Mouse (Mus musculus) midbrain, postnatal 0 days (tissue): ENCODE measurements around the gene Tnks2. TPM values are rescaled to one million over a fixed set of nuclear protein-coding genes. Genes with fewer than 3 reads are reported as not detected.

ENCODE experiments used
- ATAC-seq: fragments of 200-750 bp; cut with Nextera tagmentation; 2 replicates; pipeline ENCODE4 v1.8.0; 2017; ENCODE audit warnings: moderate number of reproducible peaks, mild to moderate bottlenecking, moderate TSS enrichment, moderate library complexity; ENCODE audit not compliant: low FRiP score
- DNase-seq: peaks from one replicate; pipeline ENCODE4 v3.0.0-alpha.2; 2015; ENCODE audit warnings: low spot score
- H3K27ac ChIP-seq: fragments of 300-500 bp; sonication (generic); 2 replicates; pipeline ENCODE4 v1.5.1; 2014; ENCODE audit warnings: low read depth, mild to moderate bottlenecking, low read length, mixed read lengths
- H3K27me3 ChIP-seq: fragments of 300-500 bp; sonication (generic); 2 replicates; pipeline ENCODE4 v1.6.1; 2014; ENCODE audit warnings: low read length, control low read depth, mixed read lengths; ENCODE audit not compliant: insufficient read depth
- H3K36me3 ChIP-seq: fragments of 300-500 bp; sonication (generic); 2 replicates; pipeline ENCODE4 v1.6.1; 2014; ENCODE audit warnings: low read length, control low read depth, mixed read lengths; ENCODE audit not compliant: insufficient read depth
- H3K4me1 ChIP-seq: fragments of 300-500 bp; sonication (generic); 2 replicates; pipeline ENCODE4 v1.6.1; 2014; ENCODE audit warnings: mild to moderate bottlenecking, control low read depth, antibody characterized with exemption, low read length, mixed read lengths; ENCODE audit not compliant: insufficient read depth
- H3K4me2 ChIP-seq: fragments of 300-500 bp; sonication (generic); 2 replicates; pipeline ENCODE4 v1.6.1; 2014; ENCODE audit warnings: low read depth, mild to moderate bottlenecking, low read length, mixed read lengths; ENCODE audit not compliant: poor library complexity, severe bottlenecking
- H3K4me3 ChIP-seq: fragments of 300-500 bp; sonication (generic); 2 replicates; pipeline ENCODE4 v1.5.1; 2014; ENCODE audit warnings: low read depth, mild to moderate bottlenecking, low read length, moderate library complexity
- H3K9ac ChIP-seq: fragments of 300-500 bp; sonication (generic); replicated peaks from 2 replicates; pipeline ENCODE4 v1.6.1; 2014; ENCODE audit warnings: mild to moderate bottlenecking, low read length, moderate library complexity, mixed read lengths; ENCODE audit not compliant: poor library complexity, severe bottlenecking
- H3K9me3 ChIP-seq: fragments of 300-500 bp; sonication (generic); 2 replicates; pipeline ENCODE4 v1.6.1; 2016; ENCODE audit warnings: low read length, control low read depth
- CTCF ChIP-seq: IDR thresholded peaks from 2 replicates; pipeline ENCODE4 v1.5.1; 2016; ENCODE audit warnings: antibody characterized with exemption, mild to moderate bottlenecking
- WGBS: fragments of 180-500 bp; shearing (Covaris S2); extraction: QIAGEN DNeasy Blood & Tissue Kit; methylation state at CpG from one replicate; pipeline ENCODE4 v1.1.7; 2014; 5-methylcytosine and 5-hydroxymethylcytosine counted together
- polyA plus RNA-seq: library from polyadenylated mRNA; unstranded; fragments of >200 nt; fragmentation: Nextera tagmentation; extraction: Ambion mirVana; gene quantifications from 2 replicates; pipeline ENCODE4 v1.2.1, GENCODE M21; 2015
- total RNA-seq: library from RNA; depleted of rRNA; stranded (reverse); fragments of >200 nt; gene quantifications from 2 replicates; pipeline ENCODE4 v1.2.3, GENCODE M21; 2014

Tnks2 gene
- total and polyA plus RNA-seq, 2 experiments from 2014 or later = 27.2 to 181 TPM

DNA sequence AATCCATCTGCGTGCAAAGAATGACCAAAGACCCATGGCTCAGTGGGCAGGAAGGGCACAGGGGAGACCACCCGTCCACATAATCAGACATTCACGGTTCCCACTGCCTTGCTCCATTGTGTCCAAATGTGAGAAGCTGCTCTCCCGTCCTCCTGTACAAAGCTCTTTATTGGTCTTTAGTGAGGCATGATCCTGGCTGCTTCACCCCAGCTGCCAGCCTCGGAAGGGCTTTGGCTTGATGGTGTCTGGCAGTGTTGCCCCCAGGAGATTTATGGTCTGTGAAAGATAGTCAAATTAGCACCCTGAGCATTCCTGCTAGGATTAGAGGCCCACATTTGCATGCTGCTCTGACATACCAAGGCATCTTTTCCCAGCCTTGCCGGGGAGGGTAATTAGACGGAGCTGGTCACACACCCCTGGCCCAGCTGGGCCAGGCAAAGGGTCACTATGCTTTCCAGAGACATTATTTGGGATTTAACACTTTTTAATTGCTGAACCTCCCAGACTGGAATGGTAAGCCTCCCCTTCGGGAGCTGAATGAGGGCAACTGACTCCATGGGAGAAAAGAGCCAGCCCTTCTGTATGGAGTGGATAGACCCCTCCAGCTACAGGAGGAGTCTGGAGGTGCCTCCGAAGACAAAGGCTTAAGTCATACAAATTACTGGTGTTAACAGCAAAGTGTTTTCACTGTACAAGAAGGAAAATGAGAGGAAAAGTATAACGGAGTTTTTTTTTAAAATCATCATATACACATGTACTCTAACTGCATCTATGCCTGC lies 62.9 kb downstream of the Tnks2 start:
- DNase-seq (peak; percentile 76), ATAC-seq (peak; percentile 72)
- WGBS = 9% methylated on average over 10 of the region's 10 CpGs
- Histone ChIP-seq H3K9ac (0 out of 2 replicates have a peak overlapping the region, but pooled peaks have one; percentile 19), H3K4me2 (no peak overlapping the region), H3K27me3 (no peaks in the 10 kb centered on the region), H3K36me3 (peaks cover 13% of the 10 kb centered on the region), H3K9me3 (no peaks in the 10 kb centered on the region), H3K4me1 (peaks cover 6% of the 10 kb centered on the region; the same call in 1 of the 2 replicates), H3K4me3 (no peak overlapping the region), H3K27ac (peak overlapping the region; percentile 65)
- TF ChIP-seq CTCF = no peak

DNA sequence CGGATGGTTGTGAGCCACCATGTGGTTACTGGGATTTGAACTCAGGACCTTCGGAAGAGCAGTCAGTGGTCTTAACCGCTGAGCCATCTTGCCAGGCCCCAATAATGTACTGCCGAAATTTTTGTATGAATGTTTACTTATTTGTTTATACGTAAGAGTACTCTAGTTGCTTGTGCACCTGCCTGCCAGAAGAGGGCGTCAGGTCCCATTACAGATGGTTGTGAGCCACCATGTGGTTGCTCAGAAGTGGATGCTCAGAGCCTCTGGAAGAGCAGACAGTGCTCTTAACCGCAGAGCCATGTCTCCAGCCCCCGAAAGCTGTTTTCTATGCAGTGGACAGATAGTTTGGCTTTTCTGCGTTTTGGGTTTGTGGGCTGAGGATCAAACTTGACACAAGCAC lies 63.7 kb downstream of the Tnks2 start:
- H3K4me3 ChIP-seq = no peak overlapping the region
- 44% methylated on average over 9 of the region's 9 CpGs for WGBS

DNA sequence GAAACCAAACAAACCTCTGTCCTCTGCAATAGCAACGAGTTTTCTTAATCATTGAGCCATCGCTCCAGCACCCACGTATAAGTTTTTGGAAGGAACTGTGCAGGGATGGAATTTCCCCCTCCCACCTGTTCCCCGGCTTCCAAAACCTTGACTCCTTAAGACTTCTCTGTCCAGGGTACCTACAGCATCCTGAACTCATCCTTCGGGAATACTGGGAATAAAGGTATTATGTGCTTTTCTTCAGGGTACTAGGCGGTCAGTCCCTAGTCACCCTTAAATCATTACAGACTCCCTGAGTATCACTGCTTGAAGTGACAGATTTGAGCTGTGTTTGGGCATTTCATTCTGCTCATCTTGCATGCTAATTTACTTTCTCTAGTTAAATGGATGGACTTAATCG lies 69.3 kb downstream of the Tnks2 start:
- H3K4me3 ChIP-seq = peak overlapping the region; percentile 50
- no peak for TF ChIP-seq CTCF
- WGBS = 27% methylated on average over 7 of the region's 7 CpGs
- H3K27me3 ChIP-seq = no peaks in the 10 kb centered on the region
- peak overlapping the region; percentile 77 for H3K4me2 ChIP-seq
- ATAC-seq (no peak), DNase-seq (no peak)
- H3K4me1 ChIP-seq = 0 out of 2 replicates have a peak, but pooled peaks cover 3% of the 10 kb centered on the region
- H3K9me3 ChIP-seq = no peaks in the 10 kb centered on the region
- peak overlapping the region; percentile 72 for H3K27ac ChIP-seq
- peak overlapping the region; percentile 74; the same call in 1 of the 2 replicates for H3K9ac ChIP-seq
- H3K36me3 ChIP-seq = no peaks in the 10 kb centered on the region

More for the DNA sequence above, 63.7 kb downstream of the Tnks2 start:
- Histone ChIP-seq H3K27ac (no peak overlapping the region), H3K36me3 (peaks cover 12% of the 10 kb centered on the region), H3K27me3 (no peaks in the 10 kb centered on the region), H3K4me1 (peaks cover 6% of the 10 kb centered on the region; the same call in 1 of the 2 replicates), H3K9me3 (no peaks in the 10 kb centered on the region), H3K4me2 (no peak overlapping the region), H3K9ac (no peak overlapping the region)
- ATAC-seq (peak; percentile 55; the same call in 1 of the 2 replicates), DNase-seq (peak; percentile 64)
- TF ChIP-seq CTCF = peak; percentile 82

DNA sequence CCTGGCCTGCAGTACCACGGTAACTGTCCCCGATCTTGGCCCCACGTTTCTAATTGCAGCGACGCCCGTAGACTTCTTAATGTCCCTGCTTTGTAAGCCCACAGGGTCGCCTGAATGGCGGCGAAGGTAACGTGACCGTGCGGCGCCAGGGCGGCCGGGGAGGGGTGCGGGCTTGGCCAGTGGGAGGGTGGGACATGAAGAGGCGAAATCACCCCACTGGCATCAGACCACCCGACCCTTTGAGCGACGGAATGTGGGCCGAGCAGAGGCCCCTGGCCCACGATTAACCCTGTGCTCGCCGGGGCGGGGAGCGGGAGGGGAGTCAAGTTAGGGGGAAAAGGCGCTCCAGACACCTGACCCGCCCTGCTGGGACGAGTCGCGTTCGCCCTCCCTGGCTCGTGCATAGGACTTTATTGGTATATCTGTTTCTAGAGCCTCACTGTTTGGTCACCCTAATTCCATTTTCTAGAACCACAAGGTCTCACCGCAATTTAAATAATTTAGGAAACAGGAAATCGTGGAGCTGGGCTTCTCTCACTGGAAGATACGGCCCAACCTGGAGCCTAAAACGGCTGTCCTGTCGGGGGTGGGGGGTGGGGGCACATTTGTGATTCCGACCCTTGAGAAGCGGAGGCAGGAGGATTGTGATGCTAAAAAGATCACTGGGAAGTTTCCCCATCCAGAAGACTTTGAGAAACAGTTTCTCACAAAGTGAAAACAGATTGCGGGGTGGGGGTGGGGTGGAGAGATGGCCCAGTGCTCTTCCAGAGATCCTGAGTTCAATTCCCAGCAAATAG lies 70.4 kb downstream of the Tnks2 start:
- DNase-seq (peak; percentile 83), ATAC-seq (peak; percentile 93)
- WGBS = 2% methylated on average over 41 of the region's 41 CpGs
- H3K36me3 ChIP-seq = no peaks in the 10 kb centered on the region
- no peaks in the 10 kb centered on the region for H3K9me3 ChIP-seq
- TF ChIP-seq CTCF = no peak
- peak overlapping the region; percentile 50 for H3K4me3 ChIP-seq
- peak overlapping the region; percentile 77 for H3K4me2 ChIP-seq
- peak overlapping the region; percentile 74 for H3K9ac ChIP-seq
- H3K4me1 ChIP-seq = 0 out of 2 replicates have a peak, but pooled peaks cover 3% of the 10 kb centered on the region
- peak overlapping the region; percentile 72 for H3K27ac ChIP-seq
- no peaks in the 10 kb centered on the region for H3K27me3 ChIP-seq

DNA sequence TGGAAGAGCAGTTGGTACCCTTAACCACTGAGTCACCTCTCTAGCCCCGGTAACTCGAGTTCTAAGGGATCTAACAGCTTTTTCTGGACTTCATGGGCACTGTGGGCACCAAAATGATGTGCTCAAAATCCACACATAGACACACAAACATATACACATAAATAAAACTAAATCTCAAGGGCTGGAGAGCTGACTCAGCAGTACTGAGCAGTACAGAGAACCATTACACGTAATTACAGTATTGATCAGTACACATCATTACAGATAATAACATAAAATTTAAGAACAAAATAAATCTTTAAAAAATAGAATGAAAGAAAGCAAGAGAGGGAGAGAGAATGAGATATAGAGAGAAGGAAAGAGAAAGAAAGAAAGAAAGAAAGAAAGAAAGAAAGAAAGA lies 75.1 kb downstream of the Tnks2 start:
- 84% methylated on average over 3 of the region's 3 CpGs for WGBS

More for the DNA sequence above, 75.1 kb downstream of the Tnks2 start:
- Histone ChIP-seq H3K27ac (no peak overlapping the region), H3K27me3 (no peaks in the 10 kb centered on the region), H3K4me1 (no peaks in the 10 kb centered on the region), H3K36me3 (no peaks in the 10 kb centered on the region), H3K4me3 (no peak overlapping the region), H3K9ac (no peak overlapping the region), H3K9me3 (no peaks in the 10 kb centered on the region), H3K4me2 (no peak overlapping the region)
- ATAC-seq (no peak), DNase-seq (no peak)
- no peak for TF ChIP-seq CTCF
